Mouse (Mus musculus) neural tube, embryonic 15.5 days (tissue): ENCODE results near the gene P2ry14. TPM values are rescaled to one million over a fixed set of nuclear protein-coding genes. Genes with fewer than 3 reads are reported as not detected.
A peak's percentile ranks its signal among the peaks of the same experiment; 100 is the strongest.
"Not testable (repeated sequence)": the region's sequence is repeated elsewhere in the genome, so short reads cannot be mapped to it uniquely, and the experiment has no call there.

Experiments
- ATAC-seq: fragments of 200-750 bp; cut with Nextera tagmentation; 2 replicates; pipeline ENCODE4 v1.8.0; 2017; ENCODE audit warnings: mild to moderate bottlenecking, moderate TSS enrichment, moderate library complexity; ENCODE audit not compliant: low FRiP score
- H3K27ac ChIP-seq: fragments of 300-500 bp; sonication (generic); replicated peaks from 2 replicates; pipeline ENCODE4 v1.5.1; 2015; ENCODE audit warnings: mild to moderate bottlenecking, inconsistent platforms
- H3K27me3 ChIP-seq: fragments of 300-500 bp; sonication (generic); replicated peaks from 2 replicates; pipeline ENCODE4 v1.6.1; 2015; ENCODE audit warnings: inconsistent platforms
- H3K36me3 ChIP-seq: fragments of 300-500 bp; sonication (generic); 2 replicates; pipeline ENCODE4 v1.6.1; 2015; ENCODE audit warnings: inconsistent platforms
- H3K4me1 ChIP-seq: fragments of 300-500 bp; sonication (generic); 2 replicates; pipeline ENCODE4 v1.6.1; 2015; ENCODE audit warnings: inconsistent platforms
- H3K4me2 ChIP-seq: fragments of 300-500 bp; sonication (generic); 2 replicates; pipeline ENCODE4 v1.6.1; 2015; ENCODE audit warnings: inconsistent platforms, mild to moderate bottlenecking, moderate library complexity
- H3K4me3 ChIP-seq: fragments of 300-500 bp; sonication (generic); replicated peaks from 2 replicates; pipeline ENCODE4 v1.5.1; 2015; ENCODE audit warnings: mild to moderate bottlenecking, inconsistent platforms
- H3K9ac ChIP-seq: fragments of 300-500 bp; sonication (generic); replicated peaks from 2 replicates; pipeline ENCODE4 v1.6.1; 2015; ENCODE audit warnings: mild to moderate bottlenecking, inconsistent platforms
- H3K9me3 ChIP-seq: fragments of 300-500 bp; sonication (generic); replicated peaks from 2 replicates; pipeline ENCODE4 v1.6.1; 2016; ENCODE audit warnings: inconsistent platforms
- WGBS: fragments of 180-500 bp; shearing (Covaris S2); methylation state at CpG from one replicate; pipeline ENCODE4 v1.1.7; 2015; ENCODE audit warnings: mixed read lengths; 5-methylcytosine and 5-hydroxymethylcytosine counted together
- polyA plus RNA-seq: library from polyadenylated mRNA; unstranded; fragments of >200 nt; fragmentation: Nextera tagmentation; extraction: Ambion mirVana; gene quantifications from 2 replicates; pipeline ENCODE4 v1.2.1, GENCODE M21; 2015

Gene P2ry14
- polyA plus RNA-seq, 1 experiment from 2014 or later = 4.9 TPM

- no peak overlapping the region for H3K9ac ChIP-seq
- no peaks in the 10 kb centered on the region for H3K9me3 ChIP-seq
- no peak overlapping the region for H3K4me2 ChIP-seq
- no peak overlapping the region for H3K4me3 ChIP-seq
- peaks cover 5% of the 10 kb centered on the region; the same call in 1 of the 2 replicates for H3K36me3 ChIP-seq
- no peaks in the 10 kb centered on the region for H3K27me3 ChIP-seq
- H3K27ac ChIP-seq = no peak overlapping the region
- ATAC-seq = no peak
- WGBS = 82% methylated on average over 10 of the region's 10 CpGs
- H3K4me1 ChIP-seq = no peaks in the 10 kb centered on the region
Measured at GRCm38 (mm10) chr3:59098540-59098939, 54.9 kb downstream of the P2ry14 start.

- no peaks in the 10 kb centered on the region for H3K9me3 ChIP-seq
- H3K4me1 ChIP-seq = no peaks in the 10 kb centered on the region
- no peaks in the 10 kb centered on the region for H3K27me3 ChIP-seq
- H3K4me3 ChIP-seq = no peak overlapping the region
- H3K27ac ChIP-seq = no peak overlapping the region
- H3K36me3 ChIP-seq = peaks cover 9% of the 10 kb centered on the region; the same call in 1 of the 2 replicates
- no peak overlapping the region for H3K4me2 ChIP-seq
- WGBS = 80% methylated on average over 6 of the region's 6 CpGs
- no peak for ATAC-seq
- no peak overlapping the region for H3K9ac ChIP-seq
Measured at GRCm38 (mm10) chr3:59097421-59097820, 56.0 kb downstream of the P2ry14 start.

- Histone ChIP-seq H3K27me3 (no peaks in the 10 kb centered on the region), H3K4me2 (no peak overlapping the region), H3K9ac (no peak overlapping the region), H3K4me3 (no peak overlapping the region), H3K27ac (no peak overlapping the region), H3K4me1 (no peaks in the 10 kb centered on the region), H3K36me3 (peaks cover 11% of the 10 kb centered on the region; the same call in 1 of the 2 replicates), H3K9me3 (no peaks in the 10 kb centered on the region)
- no peak for ATAC-seq
- WGBS = 78% methylated on average over 11 of the region's 11 CpGs
Measured at GRCm38 (mm10) chr3:59092702-59093101, 60.7 kb downstream of the P2ry14 start.

- Histone ChIP-seq H3K4me2 (no peak overlapping the region), H3K36me3 (no peaks in the 10 kb centered on the region; the same call in 1 of the 2 replicates), H3K4me1 (no peaks in the 10 kb centered on the region), H3K27ac (no peak overlapping the region), H3K4me3 (no peak overlapping the region), H3K9ac (no peak overlapping the region), H3K27me3 (no peaks in the 10 kb centered on the region), H3K9me3 (no peaks in the 10 kb centered on the region)
- WGBS = 23% methylated on average over 7 of the region's 7 CpGs
- 0 out of 2 replicates have a peak, but pooled peaks have one; percentile 27 for ATAC-seq
Measured at GRCm38 (mm10) chr3:59080919-59081318, 72.5 kb downstream of the P2ry14 start.

- no peak for ATAC-seq
- H3K4me1 ChIP-seq = no peaks in the 10 kb centered on the region
- no peak overlapping the region for H3K4me2 ChIP-seq
Measured at GRCm38 (mm10) chr3:59080293-59080916, 73.0 kb downstream of the P2ry14 start.

GRCm38 (mm10) chr3:59079327-59079726 is 74.1 kb downstream of the P2ry14 start:
- H3K9me3 ChIP-seq = no peaks in the 10 kb centered on the region
- H3K27me3 ChIP-seq = no peaks in the 10 kb centered on the region
- 35% methylated on average over 4 of the region's 4 CpGs for WGBS
- ATAC-seq = no peak
- H3K36me3 ChIP-seq = no peaks in the 10 kb centered on the region; the same call in 1 of the 2 replicates
- H3K4me1 ChIP-seq = no peaks in the 10 kb centered on the region
- no peak overlapping the region for H3K9ac ChIP-seq
- H3K4me2 ChIP-seq = no peak overlapping the region
- no peak overlapping the region for H3K4me3 ChIP-seq
- no peak overlapping the region for H3K27ac ChIP-seq

More at GRCm38 (mm10) chr3:59080293-59080916, 73.0 kb downstream of the P2ry14 start:
- Histone ChIP-seq H3K9ac (no peak overlapping the region), H3K36me3 (no peaks in the 10 kb centered on the region; the same call in 1 of the 2 replicates), H3K27ac (no peak overlapping the region), H3K4me3 (no peak overlapping the region), H3K27me3 (no peaks in the 10 kb centered on the region), H3K9me3 (no peaks in the 10 kb centered on the region)
- WGBS = 35% methylated on average over 6 of the region's 6 CpGs

GRCm38 (mm10) chr3:59078585-59078984 is 74.8 kb downstream of the P2ry14 start:
- Histone ChIP-seq H3K4me1 (no peaks in the 10 kb centered on the region), H3K9me3 (no peaks in the 10 kb centered on the region), H3K4me3 (no peak overlapping the region), H3K27me3 (no peaks in the 10 kb centered on the region), H3K9ac (no peak overlapping the region), H3K36me3 (no peaks in the 10 kb centered on the region), H3K27ac (no peak overlapping the region), H3K4me2 (no peak overlapping the region)
- ATAC-seq = no peak
- WGBS = 87% methylated on average over 11 of the region's 11 CpGs

- Histone ChIP-seq H3K27ac (no peak overlapping the region), H3K36me3 (no peaks in the 10 kb centered on the region), H3K4me3 (no peak overlapping the region), H3K9ac (no peak overlapping the region), H3K4me2 (no peak overlapping the region), H3K4me1 (no peaks in the 10 kb centered on the region), H3K9me3 (no peaks in the 10 kb centered on the region), H3K27me3 (no peaks in the 10 kb centered on the region)
- ATAC-seq = no peak
- WGBS = 63% methylated on average over 4 of the region's 4 CpGs
Measured at GRCm38 (mm10) chr3:59077278-59077677, 76.1 kb downstream of the P2ry14 start.

GRCm38 (mm10) chr3:59069071-59069470 is 84.3 kb downstream of the P2ry14 start:
- not testable (repeated sequence) for H3K4me2 ChIP-seq, H3K4me3 ChIP-seq, H3K4me1 ChIP-seq, ATAC-seq, H3K9me3 ChIP-seq, H3K9ac ChIP-seq, H3K27ac ChIP-seq, H3K27me3 ChIP-seq, H3K36me3 ChIP-seq
- WGBS = 84% methylated on average over 1 of the region's 1 CpGs

- Histone ChIP-seq H3K9ac (no peak overlapping the region), H3K27ac (no peak overlapping the region), H3K4me3 (no peak overlapping the region), H3K4me1 (no peaks in the 10 kb centered on the region), H3K27me3 (no peaks in the 10 kb centered on the region), H3K36me3 (no peaks in the 10 kb centered on the region), H3K4me2 (no peak overlapping the region), H3K9me3 (no peaks in the 10 kb centered on the region)
- ATAC-seq = no peak
- 79% methylated on average over 8 of the region's 8 CpGs for WGBS
Measured at GRCm38 (mm10) chr3:59066558-59067294, 86.7 kb downstream of the P2ry14 start.

GRCm38 (mm10) chr3:59065937-59066336 is 87.5 kb downstream of the P2ry14 start:
- Histone ChIP-seq H3K4me3 (no peak overlapping the region), H3K36me3 (no peaks in the 10 kb centered on the region), H3K4me2 (no peak overlapping the region), H3K27me3 (no peaks in the 10 kb centered on the region), H3K4me1 (no peaks in the 10 kb centered on the region), H3K27ac (no peak overlapping the region), H3K9ac (no peak overlapping the region), H3K9me3 (no peaks in the 10 kb centered on the region)
- WGBS = 93% methylated on average over 3 of the region's 3 CpGs
- ATAC-seq = no peak
